Mouse (Mus musculus) cortical plate, adult 2 months (tissue): ENCODE measurements at regions not wholly inside any gene's neighbourhood (a gene's known extent, or its start where the extent isn't known, plus 50 kb on each side); places are given as distances from the start of the nearest gene placed in this dataset.

Experiments used
- CTCF ChIP-seq: fragments of 200-500 bp; IDR thresholded peaks from 2 replicates; pipeline ENCODE4 v1.5.1; 2011; ENCODE audit warnings: mild to moderate bottlenecking, control low read depth, low read length; ENCODE audit not compliant: insufficient read depth; ENCODE audit errors: extremely low read depth
- POLR2A ChIP-seq: fragments of 200-500 bp; IDR thresholded peaks from 2 replicates; pipeline ENCODE4 v1.6.1; 2011; ENCODE audit warnings: mild to moderate bottlenecking, low read length, control low read depth; ENCODE audit not compliant: insufficient read depth; ENCODE audit errors: extremely low read depth

GRCm38 (mm10) chr10:96720281-96720711 is 103.5 kb downstream of the Btg1 start:
- TF ChIP-seq CTCF (no peak), POLR2A (no peak)
